8 mouse cellular contexts compared by ENCODE assay signal in genomic region chr8:120510035-120510416, GRCm38 (mm10).
A peak's percentile ranks its signal among the peaks of the same experiment; 100 is the strongest.
DNase-seq lines count a peak whose midpoint lies in the region; ATAC-seq and TF ChIP-seq lines count a peak whose summit lies in the region.

No protein-coding gene starts in this region.

- H3K27me3 ChIP-seq in heart, embryonic 14.5 days (ENCODE audit: control insufficient read depth, insufficient read depth, low read length) = no peaks in the 10 kb centered on the region
- no peaks in the 10 kb centered on the region for H3K27me3 ChIP-seq in forebrain, postnatal 0 days (ENCODE audit: insufficient read depth, low read length)
- H3K27me3 ChIP-seq in liver, embryonic 16.5 days (ENCODE audit: control insufficient read depth, insufficient read depth, low read depth, low read length) = no peaks in the 10 kb centered on the region

- H3K9me3 ChIP-seq in heart, embryonic 14.5 days (ENCODE audit: control insufficient read depth, low read length) = no peaks in the 10 kb centered on the region
- no peaks in the 10 kb centered on the region for H3K9me3 ChIP-seq in forebrain, postnatal 0 days (ENCODE audit: low read length)
- no peaks in the 10 kb centered on the region for H3K9me3 ChIP-seq in liver, embryonic 16.5 days (replicated peaks; ENCODE audit: control insufficient read depth, low read length)

- WGBS in heart, embryonic 14.5 days = 6% methylated on average over 5 of the region's 6 CpGs
- WGBS in forebrain, postnatal 0 days = 6% methylated on average over 5 of the region's 6 CpGs
- 3% methylated on average over 5 of the region's 6 CpGs for WGBS in liver, embryonic 16.5 days (ENCODE audit: insufficient replicate concordance)

- ATAC-seq in heart, embryonic 14.5 days (ENCODE audit: insufficient number of reproducible peaks, insufficient read depth, low FRiP score, low read depth) = no peak
- ATAC-seq in forebrain, postnatal 0 days = no peak
- no peak; the same call in 1 of the 2 replicates for ATAC-seq in liver, embryonic 16.5 days (ENCODE audit: low read depth)

- no peak for TF ChIP-seq CTCF in forebrain, postnatal 0 days (IDR thresholded peaks at IDR 0.05; ENCODE audit: low read depth)

- peak overlapping the region; percentile 56 for H3K4me2 ChIP-seq in heart, embryonic 14.5 days (ENCODE audit: low read length)
- no peak overlapping the region for H3K4me2 ChIP-seq in forebrain, postnatal 0 days (ENCODE audit: low read depth)
- no peak overlapping the region for H3K4me2 ChIP-seq in liver, embryonic 16.5 days (ENCODE audit: low read depth, low read length)

- peak overlapping the region in 1 of 2 experiments; percentile 11; a peak in 1 of 4 replicates for H3K4me3 ChIP-seq in heart, embryonic 14.5 days (ENCODE audit: control insufficient read depth in 1 of 2, insufficient read depth in 1 of 2, low read depth in 1 of 2, low read length in 2 of 2)
- H3K4me3 ChIP-seq in forebrain, postnatal 0 days (ENCODE audit: low read depth, low read length) = no peak overlapping the region
- H3K4me3 ChIP-seq in liver, embryonic 16.5 days (ENCODE audit: low read depth, low read length) = no peak overlapping the region

- DNase-seq in heart, adult 11 months = no peak
- DNase-seq in ES-CJ7 (ENCODE audit: low read depth, low spot score) = peak; percentile 90
- no peak for DNase-seq in forebrain, postnatal 0 days
- DNase-seq in layer of hippocampus, adult 9-11 months = no peak
- DNase-seq in right cerebral cortex, postnatal 4 days = no peak
- DNase-seq in frontal cortex, postnatal 10 days (ENCODE audit: low spot score in 2 of 2) = no peak

- peak overlapping the region; percentile 25 to 26; a peak in 3 of 4 replicates for H3K27ac ChIP-seq in heart, embryonic 14.5 days (replicated peaks in 1 of 2; ENCODE audit: control insufficient read depth in 1 of 2, insufficient read depth in 1 of 2, low read depth in 2 of 2, low read length in 2 of 2)
- 0 out of 2 replicates have a peak overlapping the region, but pooled peaks have one; percentile 9 for H3K27ac ChIP-seq in forebrain, postnatal 0 days (ENCODE audit: low read depth, low read length)
- H3K27ac ChIP-seq in liver, embryonic 16.5 days (ENCODE audit: low read length) = 0 out of 2 replicates have a peak overlapping the region, but pooled peaks have one; percentile 5

- H3K36me3 ChIP-seq in heart, embryonic 14.5 days (ENCODE audit: control insufficient read depth, insufficient read depth, low read length) = no peaks in the 10 kb centered on the region; the same call in 1 of the 2 replicates
- no peaks in the 10 kb centered on the region for H3K36me3 ChIP-seq in forebrain, postnatal 0 days (ENCODE audit: insufficient read depth)
- no peaks in the 10 kb centered on the region for H3K36me3 ChIP-seq in liver, embryonic 16.5 days (ENCODE audit: control insufficient read depth, insufficient read depth)

- H3K9ac ChIP-seq in heart, embryonic 14.5 days (ENCODE audit: low read length) = peak overlapping the region; percentile 48; the same call in 1 of the 2 replicates
- no peak overlapping the region for H3K9ac ChIP-seq in forebrain, postnatal 0 days
- no peak overlapping the region for H3K9ac ChIP-seq in liver, embryonic 16.5 days (ENCODE audit: low read depth, low read length)

- peaks cover 60 to 80% of the 10 kb centered on the region in 2 experiments for H3K4me1 ChIP-seq in heart, embryonic 14.5 days (ENCODE audit: control insufficient read depth in 2 of 2, insufficient read depth in 2 of 2, low read length in 2 of 2)
- peaks cover 61% of the 10 kb centered on the region for H3K4me1 ChIP-seq in forebrain, postnatal 0 days (ENCODE audit: insufficient read depth)
- H3K4me1 ChIP-seq in liver, embryonic 16.5 days (ENCODE audit: control insufficient read depth, low read depth, low read length) = peaks cover 64% of the 10 kb centered on the region
